Mouse (Mus musculus) liver, postnatal 0 days (tissue): ENCODE measurements around the gene Srrt. TPM values are rescaled to one million over a fixed set of nuclear protein-coding genes. Genes with fewer than 3 reads are reported as not detected.
A peak's percentile ranks its signal among the peaks of the same experiment; 100 is the strongest.

Experiments
- ATAC-seq: fragments of 200-750 bp; cut with Nextera tagmentation; 2 replicates; pipeline ENCODE4 v1.8.0; 2017; ENCODE audit warnings: mild to moderate bottlenecking, moderate library complexity
- DNase-seq: peaks from one replicate; pipeline ENCODE4 v3.0.0-alpha.2; 2016
- H3K27ac ChIP-seq: fragments of 300-500 bp; sonication (generic); 2 replicates; pipeline ENCODE4 v1.5.1; 2014; ENCODE audit warnings: antibody characterized with exemption, moderate library complexity, mild to moderate bottlenecking, low read depth
- H3K27me3 ChIP-seq: fragments of 300-500 bp; sonication (generic); 2 replicates; pipeline ENCODE4 v1.6.1; 2014; ENCODE audit warnings: low read length, control low read depth, mixed read lengths; ENCODE audit not compliant: insufficient read depth
- H3K36me3 ChIP-seq: fragments of 300-500 bp; sonication (generic); replicated peaks from 2 replicates; pipeline ENCODE4 v1.6.1; 2014; ENCODE audit warnings: mild to moderate bottlenecking, control low read depth, low read length, moderate library complexity, mixed read lengths; ENCODE audit not compliant: insufficient read depth
- H3K4me1 ChIP-seq: fragments of 300-500 bp; sonication (generic); 2 replicates; pipeline ENCODE4 v1.6.1; 2014; ENCODE audit warnings: antibody characterized with exemption, mild to moderate bottlenecking, control low read depth; ENCODE audit not compliant: insufficient read depth
- H3K4me2 ChIP-seq: fragments of 300-500 bp; sonication (generic); 2 replicates; pipeline ENCODE4 v1.6.1; 2014; ENCODE audit warnings: low read depth, mild to moderate bottlenecking, low read length, moderate library complexity, mixed read lengths
- H3K4me3 ChIP-seq: fragments of 300-500 bp; sonication (generic); 2 replicates; pipeline ENCODE4 v1.5.1; 2014; ENCODE audit warnings: low read depth, low read length
- H3K9ac ChIP-seq: fragments of 300-500 bp; sonication (generic); replicated peaks from 2 replicates; pipeline ENCODE4 v1.6.1; 2014; ENCODE audit warnings: mild to moderate bottlenecking, moderate library complexity
- H3K9me3 ChIP-seq: fragments of 300-500 bp; sonication (generic); 2 replicates; pipeline ENCODE4 v1.6.1; 2016; ENCODE audit warnings: mild to moderate bottlenecking, control low read depth, low read length, mixed read lengths
- CTCF ChIP-seq: sonication (generic); IDR thresholded peaks from 2 replicates; pipeline ENCODE4 v1.5.1; 2016; ENCODE audit warnings: antibody characterized with exemption, low read depth
- EP300 ChIP-seq: IDR thresholded peaks from 2 replicates; pipeline ENCODE4 v1.6.1; 2016; ENCODE audit warnings: antibody characterized with exemption, low read depth, mild to moderate bottlenecking
- WGBS: fragments of 180-500 bp; shearing (Covaris S2); extraction: QIAGEN DNeasy Blood & Tissue Kit; methylation state at CpG from one replicate; pipeline ENCODE4 v1.1.7; 2014; ENCODE audit not compliant: insufficient replicate concordance; 5-methylcytosine and 5-hydroxymethylcytosine counted together
- microRNA-seq: library from miRNA; unstranded; fragments of <30 nt; microRNA quantifications from one replicate; pipeline ENCODE4, GENCODE M21; 2016
- polyA plus RNA-seq: library from polyadenylated mRNA; unstranded; fragments of >200 nt; fragmentation: Nextera tagmentation; extraction: Ambion mirVana; gene quantifications from 2 replicates; pipeline ENCODE4 v1.2.1, GENCODE M21; 2015

Gene Srrt
- polyA plus RNA-seq, 1 experiment from 2014 or later, result 28.2 TPM

GRCm38 (mm10) chr5:137264787-137265186 is 42.7 kb downstream of the Srrt start:
- no peak for TF ChIP-seq CTCF
- no peak for TF ChIP-seq EP300
- Histone ChIP-seq H3K4me3 (no peak overlapping the region), H3K4me1 (no peaks in the 10 kb centered on the region), H3K36me3 (no peaks in the 10 kb centered on the region), H3K9ac (no peak overlapping the region), H3K27me3 (no peaks in the 10 kb centered on the region), H3K4me2 (0 out of 2 replicates have a peak overlapping the region, but pooled peaks have one; percentile 9), H3K27ac (0 out of 2 replicates have a peak overlapping the region, but pooled peaks have one; percentile 13), H3K9me3 (no peaks in the 10 kb centered on the region)
- ATAC-seq (no peak), DNase-seq (no peak)
- 56% methylated on average over 11 of the region's 11 CpGs for WGBS

- WGBS, result 40% methylated on average over 14 of the region's 14 CpGs
- Histone ChIP-seq H3K4me3 (no peak overlapping the region), H3K27me3 (no peaks in the 10 kb centered on the region), H3K9ac (no peak overlapping the region), H3K4me2 (0 out of 2 replicates have a peak overlapping the region, but pooled peaks have one; percentile 9), H3K27ac (peak overlapping the region; percentile 13; the same call in 1 of the 2 replicates), H3K4me1 (no peaks in the 10 kb centered on the region), H3K36me3 (no peaks in the 10 kb centered on the region), H3K9me3 (no peaks in the 10 kb centered on the region)
- ATAC-seq, result no peak
- DNase-seq, result no peak
- TF ChIP-seq CTCF, result no peak
- TF ChIP-seq EP300, result no peak
Measured at GRCm38 (mm10) chr5:137263897-137264720, 43.4 kb downstream of the Srrt start.

Small RNA genes lying within 50 kb of the gene (microRNA-seq; reads per million reads assigned to microRNA genes)
- gene Mir7036 (not detected), gene Mir8116 (not detected)

Other genes with a start within 250 kb of the Srrt start
- 0.23 and 0.25 TPM in 2 replicates for gene Serpine1, start 235.4 kb downstream of the Srrt start, polyA plus RNA-seq
- gene Trim56, start 191.5 kb downstream of the Srrt start, polyA plus RNA-seq, result 6.4 and 7.4 TPM in 2 replicates
- not detected in 2 replicates for gene Muc3, start 158.4 kb downstream of the Srrt start, polyA plus RNA-seq
- 0.07 and 0.09 TPM in 2 replicates for gene Muc3a, start 95.3 kb downstream of the Srrt start, polyA plus RNA-seq
- gene Ache, start 20.2 kb downstream of the Srrt start, polyA plus RNA-seq, result 10.3 and 11.1 TPM in 2 replicates
- 9.1 and 9.5 TPM in 2 replicates for gene Ufsp1, start 13.0 kb downstream of the Srrt start, polyA plus RNA-seq
- 7.5 and 9.2 TPM in 2 replicates for gene Trip6, start 6.7 kb upstream of the Srrt start, polyA plus RNA-seq
- gene Slc12a9, start 25.9 kb upstream of the Srrt start, polyA plus RNA-seq, result 2.9 and 3.2 TPM in 2 replicates
- 5.7 and 5.9 TPM in 2 replicates for gene Ephb4, start 42.4 kb upstream of the Srrt start, polyA plus RNA-seq
- gene Zan, start 169.4 kb upstream of the Srrt start, polyA plus RNA-seq, result 0.01 and 0.06 TPM in 2 replicates
- 27.5 and 27.7 TPM in 2 replicates for gene Pop7, start 194.8 kb upstream of the Srrt start, polyA plus RNA-seq
- 2.8 and 4.0 TPM in 2 replicates for gene Gigyf1, start 210.9 kb upstream of the Srrt start, polyA plus RNA-seq
- 0.13 and 0.26 TPM in 2 replicates for gene Epo, start 225.6 kb upstream of the Srrt start, polyA plus RNA-seq
- 165 and 177 TPM in 2 replicates for gene Gnb2, start 225.8 kb upstream of the Srrt start, polyA plus RNA-seq
- not detected in 2 replicates for gene Actl6b, start 245.8 kb upstream of the Srrt start, polyA plus RNA-seq